Mouse (Mus musculus) liver, embryonic 14.5 days (tissue): ENCODE data around the gene Kat6b. TPM values are rescaled to one million over a fixed set of nuclear protein-coding genes. Genes with fewer than 3 reads are reported as not detected.

Experiments used
- ATAC-seq: fragments of 200-750 bp; cut with Nextera tagmentation; 2 replicates; pipeline ENCODE4 v1.8.0; 2017; ENCODE audit warnings: moderate number of reproducible peaks, mild to moderate bottlenecking, moderate library complexity; ENCODE audit not compliant: insufficient read depth
- DNase-seq, 3 experiments: peaks; one replicate each; pipeline ENCODE4 v3.0.0-alpha.2; 2012 to 2013; ENCODE audit warnings: low read depth in 3 of 3, low spot score in 3 of 3
- H3K27ac ChIP-seq: fragments of 300-500 bp; sonication (generic); 2 replicates; pipeline ENCODE4 v1.5.1; 2014; ENCODE audit warnings: moderate library complexity, mild to moderate bottlenecking, control low read depth, inconsistent platforms
- H3K27me3 ChIP-seq: fragments of 300-500 bp; sonication (generic); 2 replicates; pipeline ENCODE4 v1.6.1; 2014; ENCODE audit warnings: mild to moderate bottlenecking, low read length, moderate library complexity; ENCODE audit not compliant: control insufficient read depth, insufficient read depth
- H3K36me3 ChIP-seq: fragments of 300-500 bp; sonication (generic); replicated peaks from 2 replicates; pipeline ENCODE4 v1.6.1; 2014; ENCODE audit warnings: low read depth; ENCODE audit not compliant: control insufficient read depth, insufficient read depth
- H3K4me1 ChIP-seq, 2 experiments: fragments of 200-500 bp in 1 of 2; fragments of 300-500 bp in 1 of 2; sonication (generic) in 1 of 2; replicated peaks; 2 replicates each; pipeline ENCODE4 v1.6.1; 2012 to 2014; ENCODE audit warnings: antibody characterized with exemption in 1 of 2, inconsistent platforms in 1 of 2, low read length in 1 of 2; ENCODE audit not compliant: control insufficient read depth in 2 of 2, insufficient read depth in 2 of 2
- H3K4me2 ChIP-seq: fragments of 300-500 bp; sonication (generic); 2 replicates; pipeline ENCODE4 v1.6.1; 2014; ENCODE audit warnings: low read depth, mild to moderate bottlenecking, control low read depth, moderate library complexity
- H3K4me3 ChIP-seq, 2 experiments: fragments of 200-500 bp in 1 of 2; fragments of 300-500 bp in 1 of 2; sonication (generic) in 1 of 2; 2 replicates each; pipeline ENCODE4 v1.5.1; 2012 to 2014; ENCODE audit warnings: low read depth in 2 of 2, low read length in 2 of 2, mild to moderate bottlenecking in 2 of 2, control low read depth in 1 of 2, inconsistent platforms in 1 of 2, moderate library complexity in 1 of 2; ENCODE audit not compliant: insufficient read depth in 1 of 2
- H3K9ac ChIP-seq: fragments of 300-500 bp; sonication (generic); replicated peaks from 2 replicates; pipeline ENCODE4 v1.6.1; 2014; ENCODE audit warnings: mild to moderate bottlenecking, control low read depth, moderate library complexity
- H3K9me3 ChIP-seq: fragments of 300-500 bp; sonication (generic); 2 replicates; pipeline ENCODE4 v1.6.1; 2016; ENCODE audit warnings: low read length, mixed read lengths; ENCODE audit not compliant: control insufficient read depth
- CTCF ChIP-seq: IDR thresholded peaks from 2 replicates; pipeline ENCODE4 v1.5.1; 2016; ENCODE audit warnings: antibody characterized with exemption, low read depth, control low read depth
- EP300 ChIP-seq: IDR thresholded peaks from 2 replicates; pipeline ENCODE4 v1.6.1; 2016; ENCODE audit warnings: antibody characterized with exemption, low read depth
- WGBS: fragments of 180-500 bp; shearing (Covaris S2); extraction: QIAGEN DNeasy Blood & Tissue Kit; methylation state at CpG from one replicate; pipeline ENCODE4 v1.1.7; 2014; ENCODE audit not compliant: insufficient replicate concordance; 5-methylcytosine and 5-hydroxymethylcytosine counted together
- polyA plus RNA-seq, 2 experiments: library from polyadenylated mRNA; depleted of rRNA in 1 of 2; stranded (reverse) in 1 of 2; unstranded in 1 of 2; fragments of >200 nt; fragmentation: Nextera tagmentation in 1 of 2; extraction: Ambion mirVana in 1 of 2; gene quantifications; 2 replicates each; pipeline versions ENCODE4 v1.2.1 to v1.2.3; 2012 to 2014

Kat6b gene
- polyA plus RNA-seq, 2 experiments: 0.93 to 1.4 TPM

- DNase-seq: no peak
- Histone ChIP-seq H3K9me3 (no peaks in the 10 kb centered on the region), H3K27ac (no peak overlapping the region), H3K4me3 (no peak overlapping the region), H3K4me1 (peaks cover 21 to 23% of the 10 kb centered on the region in 2 experiments), H3K27me3 (no peaks in the 10 kb centered on the region), H3K4me2 (no peak overlapping the region), H3K9ac (no peak overlapping the region), H3K36me3 (no peaks in the 10 kb centered on the region)
- no peak for ATAC-seq
- WGBS: 82% methylated on average over 8 of the region's 8 CpGs
- TF ChIP-seq CTCF: no peak
- TF ChIP-seq EP300: no peak
Measured at GRCm38 (mm10) chr14:21554046-21554445, 72.8 kb downstream of the Kat6b start.

- Histone ChIP-seq H3K27ac (no peak overlapping the region), H3K9ac (no peak overlapping the region), H3K4me2 (no peak overlapping the region), H3K9me3 (no peaks in the 10 kb centered on the region), H3K4me1 (peaks cover 29 to 32% of the 10 kb centered on the region in 2 experiments), H3K36me3 (no peaks in the 10 kb centered on the region), H3K4me3 (no peak overlapping the region), H3K27me3 (no peaks in the 10 kb centered on the region)
- ATAC-seq: no peak
- no peak for DNase-seq
- 36% methylated on average over 10 of the region's 10 CpGs for WGBS
- TF ChIP-seq CTCF (no peak), EP300 (peak; percentile 40)
Measured at GRCm38 (mm10) chr14:21558440-21559131, 77.4 kb downstream of the Kat6b start.

- no peaks in the 10 kb centered on the region for H3K27me3 ChIP-seq
- DNase-seq (no peak), ATAC-seq (no peak)
- peaks cover 29 to 32% of the 10 kb centered on the region in 2 experiments for H3K4me1 ChIP-seq
- TF ChIP-seq EP300 (no peak), CTCF (no peak)
- H3K4me3 ChIP-seq: no peak overlapping the region
- no peak overlapping the region for H3K27ac ChIP-seq
- no peaks in the 10 kb centered on the region for H3K9me3 ChIP-seq
- no peaks in the 10 kb centered on the region for H3K36me3 ChIP-seq
- no peak overlapping the region for H3K9ac ChIP-seq
- WGBS: 45% methylated on average over 7 of the region's 7 CpGs
- no peak overlapping the region for H3K4me2 ChIP-seq
Measured at GRCm38 (mm10) chr14:21559447-21559846, 78.2 kb downstream of the Kat6b start.

GRCm38 (mm10) chr14:21560481-21561209, 79.4 kb downstream of the Kat6b start:
- ATAC-seq (peak; percentile 6; the same call in 1 of the 2 replicates), DNase-seq (no peak)
- TF ChIP-seq EP300: no peak
- TF ChIP-seq CTCF: no peak
- Histone ChIP-seq H3K4me3 (no peak overlapping the region), H3K4me2 (peak overlapping the region; percentile 32), H3K9me3 (no peaks in the 10 kb centered on the region), H3K36me3 (no peaks in the 10 kb centered on the region), H3K27ac (no peak overlapping the region), H3K4me1 (peaks cover 29 to 32% of the 10 kb centered on the region in 2 experiments), H3K9ac (0 out of 2 replicates have a peak overlapping the region, but pooled peaks have one; percentile 18), H3K27me3 (no peaks in the 10 kb centered on the region)
- WGBS: 62% methylated on average over 11 of the region's 11 CpGs
